Mouse (Mus musculus) thymus, postnatal 4 days (tissue): ENCODE measurements at regions not wholly inside any gene's neighbourhood (a gene's known extent, or its start where the extent isn't known, plus 50 kb on each side); places are given as distances from the start of the nearest gene placed in this dataset.

Experiments
- DNase-seq: peaks from one replicate; pipeline ENCODE4 v3.0.0; 2021

DNA sequence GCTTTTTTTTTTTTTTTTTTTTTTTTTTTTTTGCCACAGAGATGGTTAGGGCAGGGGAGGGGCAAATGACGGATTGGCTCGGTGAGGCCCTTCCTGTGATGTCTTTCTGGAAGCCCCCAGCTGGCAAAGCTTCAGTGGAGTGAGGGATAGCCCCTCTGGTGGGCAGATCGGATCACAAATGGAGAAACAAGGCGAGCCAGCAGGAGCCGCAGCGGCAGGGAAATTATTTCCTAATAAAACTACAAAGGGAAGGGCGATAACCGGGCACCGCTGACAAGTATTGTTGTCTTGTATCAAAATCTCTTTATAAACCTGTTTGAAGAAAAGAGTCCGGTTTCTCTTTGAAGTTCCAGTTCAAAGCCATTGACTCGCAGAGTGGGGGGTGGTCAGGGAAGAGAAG, 424.5 kb downstream of the Cd83 start:
- no peak for DNase-seq

DNA sequence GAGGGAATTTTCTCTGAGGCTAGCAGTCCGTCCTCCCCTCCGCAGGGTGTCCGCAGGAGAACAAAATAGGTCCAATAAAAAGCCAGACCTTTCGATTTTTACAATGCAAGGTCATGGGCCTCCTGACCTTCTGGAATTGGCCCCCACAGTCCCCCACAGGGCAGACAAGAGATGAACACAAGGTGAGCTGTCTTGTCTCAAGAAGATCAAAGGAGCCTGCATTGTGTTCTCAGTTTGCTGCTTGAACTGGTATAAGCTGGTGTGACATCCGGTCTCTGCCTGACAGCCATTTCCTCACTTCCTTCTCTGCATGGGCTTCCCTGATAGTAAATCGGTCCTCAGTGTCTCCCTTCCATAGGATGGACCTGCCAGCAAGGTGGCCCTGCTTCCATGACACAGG, 425.5 kb downstream of the Cd83 start:
- DNase-seq, result peak; percentile 26

DNA sequence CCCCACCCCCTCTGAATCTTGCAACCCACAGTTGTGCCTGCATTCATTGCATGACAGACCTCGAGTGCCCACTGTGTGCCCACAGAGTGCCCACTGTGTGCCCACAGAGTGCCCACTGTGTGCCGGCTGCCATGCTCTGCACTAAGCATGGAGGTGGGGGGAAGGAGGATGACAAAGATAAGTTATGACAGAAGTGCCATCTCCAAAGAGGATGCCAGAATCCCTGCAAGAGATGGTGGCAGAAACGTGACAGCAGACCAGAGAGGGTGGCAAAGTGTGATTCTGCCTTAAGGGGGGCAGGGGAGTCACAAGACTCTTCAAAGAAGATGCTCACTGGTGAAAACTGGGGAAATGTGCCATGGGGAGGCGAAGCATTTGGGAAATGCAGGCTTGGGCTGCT, 427.8 kb downstream of the Cd83 start:
- no peak for DNase-seq

DNA sequence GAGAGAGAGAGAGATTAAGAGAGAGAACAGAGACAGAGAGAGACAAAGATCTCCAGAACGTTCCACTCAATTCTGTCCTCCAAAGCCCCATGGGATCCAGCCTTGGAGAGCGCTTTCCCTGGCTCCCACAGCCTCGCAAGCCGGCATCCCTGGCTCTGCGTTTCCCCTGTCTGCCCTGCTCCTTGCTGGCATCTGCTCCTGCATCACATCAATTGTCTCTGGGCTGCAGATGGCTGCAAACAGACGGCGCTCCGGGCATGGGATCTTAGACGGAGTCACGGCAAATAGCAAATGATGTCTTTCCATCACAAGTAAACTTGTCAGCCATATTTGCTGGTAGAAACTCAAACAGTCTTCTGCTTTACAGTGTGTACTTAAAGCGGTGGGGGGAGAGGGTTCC, 428.4 kb downstream of the Cd83 start:
- no peak for DNase-seq

DNA sequence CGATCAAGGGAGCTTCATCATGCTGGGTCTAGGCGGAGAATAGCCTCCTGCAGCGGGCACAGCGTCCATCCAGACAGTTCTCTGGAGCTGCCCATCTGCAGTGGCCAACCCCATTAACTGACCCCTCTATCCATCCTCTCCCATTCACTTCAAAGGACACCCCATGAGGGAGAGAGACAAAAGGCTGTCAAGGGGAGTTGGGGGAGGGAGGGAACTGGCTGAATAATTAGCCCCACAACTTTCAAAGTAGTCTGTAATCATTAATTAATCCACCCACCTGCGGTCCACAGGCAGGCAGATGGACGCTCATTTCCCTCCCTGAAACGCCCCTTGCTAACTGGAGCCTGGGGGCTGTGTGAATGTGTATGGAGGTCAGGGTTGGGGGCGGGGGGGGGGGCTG, 433.7 kb downstream of the Cd83 start:
- no peak for DNase-seq

DNA sequence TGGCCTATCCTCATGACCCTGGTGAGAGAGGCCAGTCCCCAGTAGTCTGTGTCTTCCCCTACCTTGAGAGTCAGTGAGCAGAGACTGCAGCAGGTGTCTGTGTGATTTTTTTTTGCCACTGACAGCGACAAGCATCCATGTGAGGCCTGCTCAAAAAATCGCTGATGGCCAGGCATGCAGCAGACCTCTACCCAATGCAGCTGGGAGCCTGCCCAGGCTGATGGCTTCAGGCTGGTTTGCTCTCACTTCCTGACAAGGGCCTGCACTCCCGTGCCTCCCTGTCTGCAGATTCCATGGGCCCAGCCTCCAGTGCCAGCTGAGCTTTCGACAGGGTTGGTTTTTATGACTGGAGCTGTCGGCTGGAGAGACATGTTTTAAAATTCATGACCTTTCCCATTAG, 437.1 kb downstream of the Cd83 start:
- DNase-seq, result no peak

DNA sequence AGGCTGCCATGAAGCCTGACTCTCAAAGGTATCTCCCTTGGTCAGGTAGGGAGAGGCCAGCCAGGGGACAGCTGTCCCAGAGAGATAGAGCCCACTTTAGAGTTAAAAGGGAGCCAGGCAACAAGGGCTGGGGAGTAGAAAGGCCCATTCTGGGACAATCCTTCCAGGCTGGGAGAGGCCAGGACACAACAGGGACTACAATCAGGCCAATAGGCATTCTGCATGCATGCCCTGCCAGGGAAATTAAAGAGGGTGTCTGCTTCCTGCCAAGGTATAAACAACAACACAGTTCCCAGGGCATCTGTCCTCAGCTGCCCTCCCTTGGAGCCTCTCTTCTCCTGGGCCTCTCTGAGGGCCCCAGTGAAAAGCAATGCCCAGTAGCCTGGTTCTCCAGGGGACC, 437.8 kb downstream of the Cd83 start:
- no peak for DNase-seq

DNA sequence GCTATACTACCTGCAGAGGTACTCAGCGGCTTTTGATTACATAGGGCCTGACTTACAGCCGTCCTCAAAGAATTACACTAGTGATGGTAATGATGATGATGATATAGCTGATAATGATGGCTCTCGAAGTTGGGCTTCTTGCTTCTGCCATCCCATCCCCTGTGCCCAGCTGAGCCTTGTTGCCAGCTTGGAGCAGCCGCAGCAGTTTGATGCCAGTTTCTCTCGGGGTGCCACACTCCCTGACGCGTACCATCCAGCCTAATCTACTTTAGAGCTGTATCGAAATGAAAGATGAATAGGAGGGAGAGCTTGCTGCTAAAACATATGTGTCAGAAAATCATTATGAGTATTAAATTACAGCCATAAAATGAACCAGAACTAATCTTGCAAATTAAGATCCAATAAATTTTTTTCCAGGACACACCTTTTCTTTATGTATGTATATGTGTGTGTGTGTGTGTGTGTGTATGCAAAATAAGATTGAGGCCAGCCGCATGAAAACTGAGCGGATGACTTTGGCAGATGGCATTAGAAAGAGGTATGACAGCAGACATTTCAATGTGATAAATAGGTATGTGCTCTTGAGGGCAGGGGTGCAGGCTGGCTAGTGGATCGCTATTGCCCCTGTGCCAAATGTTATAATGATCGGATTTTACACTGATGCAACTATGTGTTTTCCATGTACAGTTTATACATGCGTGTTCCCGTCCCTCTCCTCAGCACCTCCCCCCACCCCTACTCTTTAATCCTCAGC, 443.3 kb downstream of the Cd83 start:
- no peak for DNase-seq

DNA sequence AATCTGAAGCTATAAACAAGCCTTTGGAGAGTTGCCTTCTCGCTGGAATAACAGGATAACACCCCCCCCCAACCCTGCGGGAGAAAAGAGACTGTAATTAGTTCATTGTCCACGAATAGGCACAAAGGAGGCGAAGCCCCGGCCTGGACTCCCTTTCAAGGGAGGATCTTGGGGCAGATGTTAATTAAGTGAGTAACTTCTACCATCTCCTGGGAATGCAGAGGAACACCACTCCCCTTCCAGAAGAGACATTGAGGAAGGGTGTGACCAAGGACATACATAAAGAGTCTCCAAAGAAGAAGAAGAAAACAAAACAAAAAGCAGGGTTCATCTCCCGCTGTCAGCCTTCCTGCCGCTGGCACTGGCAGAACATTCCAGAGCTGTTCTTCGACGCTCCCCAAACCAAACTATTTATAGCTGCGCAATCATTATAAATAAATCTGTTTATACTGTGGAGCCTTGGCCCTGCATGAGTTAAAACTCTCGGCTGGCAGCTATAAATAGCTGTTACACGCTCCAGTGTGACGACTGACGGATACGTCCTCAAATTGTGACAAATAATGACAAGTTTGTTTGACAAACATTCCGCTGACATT, 444.1 kb downstream of the Cd83 start:
- no peak for DNase-seq

DNA sequence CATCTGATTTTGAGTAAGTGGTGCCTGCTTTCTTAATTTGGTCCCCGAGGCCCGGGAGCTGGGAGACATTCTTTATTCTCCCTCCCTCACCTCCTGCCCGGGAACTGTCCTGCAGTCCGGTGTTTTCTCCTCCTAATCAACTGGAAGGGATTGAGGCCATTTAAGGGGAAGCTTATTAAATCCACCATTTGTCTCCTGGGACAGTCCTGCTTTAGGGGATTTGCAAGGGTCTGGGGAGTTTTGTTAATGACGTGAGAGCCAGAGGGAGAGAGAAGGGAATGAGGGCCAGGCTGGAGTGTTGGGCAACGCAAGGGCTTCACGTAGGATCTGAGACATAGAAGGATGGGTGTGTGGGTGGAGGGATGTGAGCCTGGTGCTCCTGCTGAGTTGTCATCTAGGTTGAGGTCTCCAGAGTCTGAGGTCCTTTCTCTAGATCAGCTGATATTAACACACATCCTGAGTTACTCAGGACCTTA, 444.6 kb downstream of the Cd83 start:
- no peak for DNase-seq

DNA sequence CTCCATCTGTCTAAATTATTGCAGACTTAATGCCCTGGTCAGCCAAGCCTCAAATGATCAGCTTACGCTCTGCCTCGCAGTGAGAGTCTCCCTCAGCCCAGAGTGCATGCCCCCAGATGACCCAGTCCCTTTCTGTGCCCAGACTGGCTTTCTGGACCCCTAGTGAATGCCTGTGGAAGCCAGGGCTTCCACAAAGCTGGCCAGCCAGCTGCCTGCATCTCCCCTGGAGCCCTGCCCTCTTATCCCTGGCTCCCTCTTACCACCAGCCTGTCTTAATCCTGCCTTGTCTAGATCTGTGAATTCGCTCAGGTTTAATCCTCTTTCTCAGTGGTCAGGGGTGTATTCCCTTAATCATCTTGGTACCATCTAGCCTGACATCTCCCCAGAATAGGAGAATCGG, 446.8 kb downstream of the Cd83 start:
- no peak for DNase-seq

DNA sequence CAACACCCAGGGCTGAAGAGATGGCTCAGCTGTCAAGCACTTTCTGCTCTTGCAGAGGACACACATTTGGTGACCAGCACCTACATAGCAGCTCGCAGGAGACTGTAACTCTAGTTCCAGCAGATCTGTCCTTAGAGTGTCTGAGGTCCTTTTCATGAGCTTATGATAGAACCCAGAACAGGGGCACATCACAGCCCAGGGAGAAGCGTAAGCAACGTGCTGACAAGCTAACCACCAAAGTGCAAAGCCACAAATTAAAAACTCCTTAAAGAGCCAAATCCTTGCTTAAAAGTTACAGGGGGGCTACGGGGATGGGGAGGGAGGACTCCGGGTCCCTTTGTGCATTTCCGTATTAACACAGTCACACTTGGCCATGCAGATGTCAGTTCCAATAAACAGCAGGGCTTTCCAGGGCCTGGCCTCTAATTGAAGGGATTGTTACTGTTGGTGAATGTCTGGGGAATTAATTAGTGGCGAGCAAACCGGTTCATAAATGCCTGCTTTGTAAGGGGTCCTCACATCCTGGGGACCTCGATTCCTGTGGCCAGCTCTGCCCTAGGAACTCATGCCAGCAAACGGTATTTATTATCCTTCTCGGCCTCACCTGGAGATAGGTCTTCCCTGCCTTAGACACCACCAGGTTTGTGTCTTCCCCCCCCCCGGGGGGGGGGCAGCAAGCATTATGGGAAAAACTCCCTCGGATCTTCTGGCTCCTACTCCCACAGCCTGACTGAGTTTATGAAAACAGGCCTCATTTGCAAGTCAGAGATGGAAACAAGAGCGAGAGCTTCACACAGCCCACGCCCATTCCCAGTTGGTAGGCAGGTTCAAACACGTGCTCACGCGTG, 447.5 kb downstream of the Cd83 start:
- no peak for DNase-seq

DNA sequence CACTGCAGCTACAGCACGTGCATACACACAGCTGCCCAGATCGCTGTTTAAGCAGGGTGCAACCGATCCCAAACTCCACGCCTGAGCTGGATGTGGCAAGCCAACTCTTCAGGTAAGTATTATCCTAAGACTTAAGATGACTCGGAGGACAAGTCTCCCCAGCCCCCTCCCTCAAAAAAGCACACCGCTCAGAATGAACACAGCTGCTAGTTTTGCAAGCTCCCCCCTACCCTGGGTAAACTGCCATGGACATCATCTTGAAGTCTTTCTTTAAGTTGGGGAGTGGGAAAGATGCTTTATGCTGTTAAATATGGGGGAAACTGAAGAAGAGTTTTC, 448.1 kb downstream of the Cd83 start:
- no peak for DNase-seq

DNA sequence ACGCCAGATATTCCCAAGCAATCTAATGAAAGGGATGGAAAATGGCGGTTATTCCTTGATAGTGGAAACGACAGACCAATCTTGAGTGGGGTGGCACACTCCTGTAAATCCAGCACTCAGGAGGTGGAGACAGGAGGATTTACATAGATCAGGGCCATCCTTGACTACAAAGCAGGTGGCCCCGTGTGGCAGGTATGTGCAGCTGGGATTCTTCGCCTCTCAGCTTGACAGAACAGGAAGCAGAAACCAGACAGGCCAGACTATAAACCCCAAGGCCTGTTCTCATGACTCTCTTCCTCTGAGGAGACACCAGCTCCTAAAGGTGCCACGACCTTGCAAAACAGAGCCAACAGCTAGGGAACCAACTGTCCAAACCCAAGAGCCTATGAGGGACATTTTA, 449.7 kb downstream of the Cd83 start:
- DNase-seq, result peak; percentile 38

DNA sequence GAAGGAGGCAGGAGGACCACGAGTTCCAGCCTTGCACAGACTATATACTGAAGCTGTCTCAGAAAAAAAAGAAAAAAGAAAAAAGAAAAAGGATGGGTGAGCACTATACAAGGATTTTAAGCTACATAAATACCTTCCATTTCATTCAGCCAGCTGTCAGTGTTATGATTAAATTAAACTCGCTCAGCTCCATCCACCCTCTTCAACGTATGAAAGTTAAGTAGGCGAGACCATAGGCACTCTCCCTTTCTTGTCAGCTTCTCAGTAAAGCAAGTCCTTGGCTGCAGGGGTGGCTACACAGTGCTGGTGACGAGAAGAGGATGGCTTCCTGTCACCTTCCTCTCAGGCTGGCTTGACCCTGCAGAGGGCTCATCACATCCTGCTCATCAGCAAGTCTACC, 450.7 kb downstream of the Cd83 start:
- peak; percentile 26 for DNase-seq

DNA sequence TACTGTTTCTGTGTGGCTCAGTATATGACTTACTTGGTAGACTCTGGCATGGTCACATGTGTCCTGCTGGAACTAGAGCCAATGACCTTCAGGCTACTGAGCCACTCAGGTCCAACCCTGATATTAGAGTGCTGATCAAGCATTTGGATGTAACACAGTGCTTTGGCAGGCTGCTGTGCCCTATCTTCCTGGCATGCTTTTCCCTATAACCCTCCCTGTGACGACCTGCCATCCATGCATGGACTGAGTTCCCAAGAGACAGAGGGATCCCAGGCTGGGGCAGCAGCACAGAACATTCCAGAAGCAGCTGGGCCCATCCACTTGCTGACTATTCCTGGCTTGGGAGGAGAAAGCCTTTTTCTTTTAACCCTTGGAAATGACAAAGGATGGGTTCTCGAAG, 451.4 kb downstream of the Cd83 start:
- DNase-seq, result no peak

DNA sequence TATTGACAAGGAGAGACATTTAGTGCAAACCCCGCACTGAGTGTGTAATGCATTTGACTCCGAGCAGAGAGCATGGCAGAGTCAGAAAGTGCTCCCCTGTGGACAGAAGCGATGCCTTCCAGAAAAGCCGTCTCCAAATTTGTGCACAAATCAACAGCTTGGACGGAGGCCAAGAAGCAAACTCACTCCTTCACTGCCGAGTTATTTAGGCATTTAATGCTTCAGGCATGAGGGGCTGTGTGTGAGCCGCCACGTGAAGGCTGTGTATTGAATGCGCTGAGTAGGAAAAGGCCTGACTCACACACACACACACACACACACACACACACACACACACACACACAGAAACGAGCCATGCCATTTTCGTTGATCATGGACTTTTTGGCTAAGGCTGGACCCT, 453.7 kb downstream of the Cd83 start:
- DNase-seq, result no peak

DNA sequence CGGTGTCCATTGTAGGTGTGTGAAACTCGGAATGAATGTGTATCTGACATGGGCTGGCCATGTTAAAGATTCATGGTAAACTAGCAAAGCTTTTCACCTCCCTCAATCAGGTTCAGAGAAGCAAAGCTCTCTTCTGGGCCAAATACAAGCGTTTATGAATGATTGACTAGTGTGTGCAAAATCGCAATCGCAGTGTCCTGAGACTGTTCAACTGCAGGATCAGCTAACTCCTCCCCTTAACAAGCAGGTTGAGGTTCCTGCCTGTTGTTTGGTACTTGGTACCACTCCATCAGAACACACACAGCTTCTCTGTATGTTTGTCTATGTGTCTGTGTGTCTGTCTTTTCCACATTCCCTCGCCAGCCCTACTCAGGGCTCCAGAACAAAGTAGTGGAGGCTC, 458.6 kb downstream of the Cd83 start:
- DNase-seq, result no peak

DNA sequence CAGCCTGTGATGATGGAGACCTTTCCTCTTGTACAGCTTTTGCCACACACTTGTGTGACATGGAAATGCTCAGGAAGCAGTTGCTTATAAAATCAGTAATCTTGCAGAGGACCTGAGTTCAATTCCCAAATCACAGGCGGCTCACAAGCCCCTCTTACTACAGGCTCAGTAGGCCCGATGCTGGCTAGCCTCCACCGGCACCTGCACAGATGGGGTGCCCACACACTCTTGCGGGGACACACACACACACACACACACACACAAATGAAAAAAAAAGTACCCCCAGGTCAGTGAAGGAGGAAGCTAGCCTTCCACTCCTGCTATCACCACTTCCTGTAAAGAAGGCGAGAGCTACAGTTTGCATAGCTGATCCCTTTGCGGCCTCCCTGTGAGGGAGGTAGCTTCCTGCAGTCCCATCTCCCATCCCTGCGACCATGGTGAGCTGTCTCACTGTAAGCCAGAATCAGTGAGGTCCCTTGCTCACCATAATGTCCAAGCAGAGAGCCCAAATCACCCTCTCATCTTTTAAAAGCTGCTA, 462.2 kb downstream of the Cd83 start:
- no peak for DNase-seq

DNA sequence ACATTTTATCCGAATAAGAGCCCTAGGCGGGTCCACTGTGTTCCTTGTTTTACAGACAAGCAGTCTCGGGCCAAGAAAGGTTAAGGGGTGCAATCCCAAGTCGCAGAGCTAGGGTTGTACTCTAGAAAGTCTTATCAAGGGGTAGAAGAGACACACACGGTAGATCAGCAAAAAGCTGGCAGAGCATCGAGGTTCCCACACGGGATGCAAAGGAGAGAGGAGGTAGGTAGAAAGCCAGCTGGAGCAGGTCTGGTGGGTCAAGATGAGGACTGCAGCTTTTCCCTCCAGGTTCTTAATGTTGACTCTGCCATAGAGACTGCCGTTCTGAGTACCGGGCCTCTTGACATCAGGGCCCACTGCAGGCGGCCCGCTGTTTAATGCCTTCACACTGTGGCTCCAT, 463.3 kb downstream of the Cd83 start:
- DNase-seq, result no peak

DNA sequence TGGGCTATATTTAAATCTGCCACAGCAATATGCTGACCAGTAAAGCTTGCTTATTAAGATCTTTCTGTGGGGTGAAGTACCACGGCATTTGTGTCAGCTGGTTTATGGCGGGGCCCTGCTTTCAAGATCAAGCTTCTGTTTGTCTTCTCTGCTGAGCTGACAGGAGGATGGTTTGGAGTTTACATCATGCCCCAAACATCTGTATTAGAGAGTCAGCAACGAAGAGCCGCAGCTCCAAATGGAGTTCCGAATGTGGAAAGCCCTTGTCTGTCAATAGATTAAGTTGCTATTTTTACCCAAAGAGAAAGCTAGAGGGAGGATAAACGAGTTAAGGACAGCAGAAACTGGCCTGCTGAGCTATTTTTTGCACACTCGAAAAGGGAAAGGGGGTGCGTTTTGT, 463.8 kb downstream of the Cd83 start:
- no peak for DNase-seq

DNA sequence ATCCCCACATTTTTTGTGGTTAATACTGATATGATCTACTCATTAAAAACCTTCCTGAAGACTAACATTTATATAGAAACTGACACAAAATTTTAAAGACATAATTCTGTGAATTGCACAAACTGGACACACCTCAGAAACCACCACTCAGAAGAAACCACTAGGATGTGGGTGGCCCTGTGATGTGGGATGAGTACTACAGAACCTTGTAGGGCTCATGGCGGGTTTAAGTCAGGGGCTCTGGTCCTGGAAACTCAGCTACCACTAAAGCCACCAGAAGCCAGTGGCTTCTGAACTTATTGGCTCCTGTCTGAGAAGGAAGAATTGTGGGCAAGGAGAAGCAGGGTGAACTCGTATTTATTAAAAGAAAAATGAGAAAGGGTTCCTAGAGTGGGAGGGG, 464.5 kb downstream of the Cd83 start:
- DNase-seq, result no peak

DNA sequence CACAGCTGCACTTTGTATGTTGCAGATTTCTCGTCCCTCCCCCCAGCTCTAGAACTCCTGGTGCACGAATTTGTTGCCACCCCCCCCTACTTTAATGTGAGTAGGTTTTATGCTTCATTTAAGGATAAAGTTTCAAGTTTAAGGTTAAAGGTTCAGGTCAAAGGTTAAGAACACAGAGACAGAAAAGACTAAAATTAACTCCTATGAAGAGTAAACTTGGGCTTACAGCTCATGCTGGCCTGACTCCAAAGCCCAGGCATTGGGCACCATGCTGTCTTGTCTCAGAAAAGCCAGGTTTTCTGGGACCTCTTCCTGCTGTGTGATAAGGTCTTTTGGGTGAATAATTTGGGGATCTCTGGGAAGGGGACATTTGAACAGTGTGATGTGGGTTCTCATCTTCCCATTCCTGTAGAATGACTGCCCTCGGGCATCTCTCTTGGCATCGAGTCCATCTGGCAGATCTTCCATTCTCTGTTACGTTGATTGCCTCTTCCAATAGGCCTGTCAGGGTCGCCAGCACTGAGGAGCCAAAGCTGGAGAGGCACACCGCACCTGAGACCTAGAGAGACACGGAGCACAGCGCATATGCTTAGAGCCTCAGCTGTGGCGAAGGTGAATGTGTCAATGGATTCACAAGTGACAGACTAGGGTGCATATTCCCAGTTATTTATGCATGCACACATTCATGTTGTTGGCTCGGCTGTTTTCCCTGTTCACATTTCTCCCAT, 466.1 kb downstream of the Cd83 start:
- DNase-seq, result no peak
